Mouse (Mus musculus): ENCODE data around the gene 1600015I10Rik. TPM values are rescaled to one million over a fixed set of nuclear protein-coding genes. Genes with fewer than 3 reads are reported as not detected.
"Not testable (repeated sequence)": the region's sequence is repeated elsewhere in the genome, so short reads cannot be mapped to it uniquely, and the experiment has no call there.

Gene 1600015I10Rik
- total RNA-seq, 2 experiments from 2014 or later: not detected

- DNase-seq (ENCODE audit: extremely low spot score in 1 of 2, low spot score in 1 of 2): peak in 1 of 2 experiments; percentile 8
These were observed 29.5 kb downstream of the 1600015I10Rik start for GRCm38 (mm10) chr6:48959151-48959550.

- not testable (repeated sequence) for DNase-seq (ENCODE audit: extremely low spot score in 1 of 2, low spot score in 1 of 2)
These were observed 37.0 kb downstream of the 1600015I10Rik start for GRCm38 (mm10) chr6:48966696-48967095.

GRCm38 (mm10) chr6:48967868-48968267 is 38.2 kb downstream of the 1600015I10Rik start:
- no peak for DNase-seq (ENCODE audit: extremely low spot score in 1 of 2, low spot score in 1 of 2)

GRCm38 (mm10) chr6:48974663-48975062 is 45.0 kb downstream of the 1600015I10Rik start, which contains the start of gene Doxl2:
Gene Doxl2 (plus strand): TSS chr6:48974963.
- no peak for DNase-seq (ENCODE audit: extremely low spot score in 1 of 2, low spot score in 1 of 2)

GRCm38 (mm10) chr6:48979616-48980015 is 49.9 kb downstream of the 1600015I10Rik start:
- DNase-seq (ENCODE audit: extremely low spot score in 1 of 2, low spot score in 1 of 2): no peak

- peak in 1 of 2 experiments; percentile 13 for DNase-seq (ENCODE audit: extremely low spot score in 1 of 2, low spot score in 1 of 2)
These were observed 52.6 kb downstream of the 1600015I10Rik start for GRCm38 (mm10) chr6:48982305-48982704.

Other genes starting within 250 kb of the 1600015I10Rik start
- not detected for gene Gimap4, start 245.3 kb upstream of the 1600015I10Rik start, total RNA-seq (2021)
- gene Gimap6, start 221.7 kb upstream of the 1600015I10Rik start, total RNA-seq (2021): 1 to 10 TPM; 4.9 to 5.2 TPM
- 1 to 10 TPM in 1 of 2 experiments, not detected in 1; 1.1 TPM for gene Gm28053, start 211.3 kb upstream of the 1600015I10Rik start, total RNA-seq (2021)
- not detected for gene Gimap7, start 211.3 kb upstream of the 1600015I10Rik start, total RNA-seq (2021)
- gene Gimap1, start 190.8 kb upstream of the 1600015I10Rik start, total RNA-seq (2021): 1 to 10 TPM; 2.0 to 2.6 TPM
- gene Gimap5, start 183.7 kb upstream of the 1600015I10Rik start, total RNA-seq (2021): 1 to 10 TPM in 1 of 2 experiments, under 1 TPM in 1; 0.71 to 1.0 TPM
- not detected for gene Gimap3, start 159.0 kb upstream of the 1600015I10Rik start, total RNA-seq (2021)
- 10 to 100 TPM; 22.8 to 26.9 TPM for gene Tmem176a, start 89.0 kb upstream of the 1600015I10Rik start, total RNA-seq (2021)
- 10 to 100 TPM; 54.9 to 64.9 TPM for gene Tmem176b, start 88.4 kb upstream of the 1600015I10Rik start, total RNA-seq (2021)
- not detected for gene Aoc1, start 57.0 kb upstream of the 1600015I10Rik start, total RNA-seq (2021)
- not detected for gene Doxl2, start 45.1 kb downstream of the 1600015I10Rik start, total RNA-seq (2021)
- gene Svs1, start 57.0 kb downstream of the 1600015I10Rik start, total RNA-seq (2021): not detected
- gene Gpnmb, start 106.7 kb downstream of the 1600015I10Rik start, total RNA-seq (2021): 1 to 10 TPM; 2.1 to 2.2 TPM
- gene Malsu1, start 143.9 kb downstream of the 1600015I10Rik start, total RNA-seq (2021): 10 to 100 TPM; 22.8 to 28.3 TPM

Measured in layer of hippocampus, postnatal 25 days (tissue).